Mouse (Mus musculus): ENCODE measurements around the gene Vmn1r78.
"Not testable (repeated sequence)": the region's sequence is repeated elsewhere in the genome, so short reads cannot be mapped to it uniquely, and the experiment has no call there.

The Vmn1r78 gene

DNA sequence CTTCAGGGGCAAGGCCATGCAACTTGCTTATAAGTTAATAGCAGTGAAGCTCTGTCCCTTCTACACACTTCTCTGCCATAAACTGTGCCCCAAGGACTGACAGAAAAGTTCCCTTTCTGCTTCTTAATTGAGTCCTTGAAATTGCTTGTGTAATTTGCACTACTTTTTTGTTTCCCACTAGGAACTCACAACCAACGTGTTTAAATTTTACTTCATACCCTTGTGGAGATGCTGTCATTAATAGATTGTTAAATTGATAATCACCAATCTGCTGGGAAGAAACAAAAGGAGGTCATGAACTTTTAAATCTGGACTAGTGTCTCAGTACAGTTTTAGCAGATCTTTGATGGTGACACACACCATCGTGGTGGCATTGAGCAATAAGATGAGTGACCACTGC is at the start of gene Vmn1r78:
Vmn1r78 (plus strand) TSS at position 301 of the 400 bp plus-strand sequence.
- no peak for DNase-seq

DNA sequence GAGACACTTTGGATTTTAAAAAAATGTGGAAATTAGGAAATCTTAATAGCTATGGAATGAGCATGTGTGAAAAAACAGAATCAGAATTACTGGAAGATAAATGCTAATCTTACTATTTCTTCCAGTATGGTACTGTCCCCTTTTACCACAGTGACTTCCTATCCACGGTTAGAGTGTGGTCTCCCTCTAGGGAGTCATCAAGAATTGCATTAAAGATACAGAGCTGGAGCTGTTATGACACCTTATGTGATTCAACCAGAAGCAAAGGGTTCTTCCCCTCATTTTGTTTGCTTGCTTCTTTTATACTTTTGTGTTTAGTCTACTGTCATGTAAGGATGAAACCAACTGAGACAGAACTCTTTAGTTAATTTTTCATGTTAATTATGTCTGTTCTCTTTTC is 6.4 kb downstream of the Vmn1r78 start:
- not testable (repeated sequence) for DNase-seq

GRCm38 (mm10) chr7:12170979-12171378 is 20.9 kb downstream of the Vmn1r78 start, which contains the start of gene Vmn1r79:
Vmn1r79 (plus strand) TSS chr7:12171279.
- not testable (repeated sequence) for DNase-seq

DNA sequence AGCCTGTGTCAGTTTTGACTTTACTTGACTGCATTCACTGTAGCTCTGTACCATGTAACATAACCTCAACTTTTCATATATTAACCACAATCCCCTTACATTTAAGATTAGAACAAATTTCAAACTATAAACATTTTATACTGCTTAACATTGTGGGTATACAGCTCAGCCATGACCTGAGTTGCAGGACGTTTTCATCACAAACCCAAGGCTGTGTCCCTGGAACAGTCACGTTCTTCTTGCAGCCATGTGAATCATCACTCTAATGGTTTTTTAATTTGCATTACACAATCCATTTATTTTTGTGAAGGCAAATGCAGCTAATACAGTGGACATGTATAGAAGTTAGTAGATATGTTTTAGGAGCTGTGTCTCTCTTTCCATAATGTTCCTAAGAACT is 22.9 kb downstream of the Vmn1r78 start:
- not testable (repeated sequence) for DNase-seq

DNA sequence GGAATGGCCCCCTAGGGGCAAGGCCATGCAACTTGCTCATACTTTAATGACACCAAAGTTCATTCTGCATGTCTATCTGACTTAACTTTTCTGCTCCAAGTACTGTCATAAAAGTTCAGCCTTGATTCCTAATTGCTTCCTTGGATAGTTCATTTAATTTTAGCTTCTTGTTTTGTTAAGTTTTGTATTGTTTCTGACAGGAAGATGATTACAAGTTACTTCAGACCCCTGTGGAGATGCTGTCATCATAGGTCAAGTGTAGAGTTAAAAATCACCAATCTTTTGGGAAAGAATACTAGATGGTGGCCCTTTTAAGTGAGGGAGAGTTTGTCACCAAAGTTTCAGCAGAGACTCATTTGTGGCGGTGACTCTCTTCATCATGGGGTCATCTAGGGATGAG is 38.9 kb downstream of the Vmn1r78 start, which contains the start of gene Vmn1r80:
Vmn1r80 (plus strand) TSS at position 301 of the 400 bp plus-strand sequence.
- DNase-seq: no peak

DNA sequence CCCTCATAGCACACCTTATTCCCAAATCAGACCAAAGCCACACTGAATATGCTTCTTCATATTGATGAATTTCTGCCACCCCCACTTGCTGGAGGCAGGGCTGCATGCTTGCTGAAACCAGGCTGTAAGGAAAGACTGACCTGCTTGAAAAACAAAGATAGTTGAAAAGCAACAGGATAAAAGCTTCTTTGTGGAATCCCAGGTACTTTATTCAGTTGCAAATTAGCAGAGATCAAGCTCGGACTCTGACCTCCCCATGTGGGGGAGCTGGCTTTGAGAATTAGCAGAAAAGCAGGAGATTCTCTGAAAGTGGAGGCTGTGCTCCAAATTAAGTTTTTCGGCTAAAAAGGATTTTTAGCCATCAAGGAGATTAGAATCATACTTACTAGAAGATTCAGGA is 54.1 kb downstream of the Vmn1r78 start:
- no peak for DNase-seq

Measured in cerebellum, postnatal 36 days (tissue).